Mouse (Mus musculus): Measurements from ENCODE around the gene Skap2. TPM values are rescaled to one million over a fixed set of nuclear protein-coding genes. Genes with fewer than 3 reads are reported as not detected.

Skap2 gene
- polyA plus RNA-seq, 1 experiment from 2014 or later, result 15.2 TPM

DNA sequence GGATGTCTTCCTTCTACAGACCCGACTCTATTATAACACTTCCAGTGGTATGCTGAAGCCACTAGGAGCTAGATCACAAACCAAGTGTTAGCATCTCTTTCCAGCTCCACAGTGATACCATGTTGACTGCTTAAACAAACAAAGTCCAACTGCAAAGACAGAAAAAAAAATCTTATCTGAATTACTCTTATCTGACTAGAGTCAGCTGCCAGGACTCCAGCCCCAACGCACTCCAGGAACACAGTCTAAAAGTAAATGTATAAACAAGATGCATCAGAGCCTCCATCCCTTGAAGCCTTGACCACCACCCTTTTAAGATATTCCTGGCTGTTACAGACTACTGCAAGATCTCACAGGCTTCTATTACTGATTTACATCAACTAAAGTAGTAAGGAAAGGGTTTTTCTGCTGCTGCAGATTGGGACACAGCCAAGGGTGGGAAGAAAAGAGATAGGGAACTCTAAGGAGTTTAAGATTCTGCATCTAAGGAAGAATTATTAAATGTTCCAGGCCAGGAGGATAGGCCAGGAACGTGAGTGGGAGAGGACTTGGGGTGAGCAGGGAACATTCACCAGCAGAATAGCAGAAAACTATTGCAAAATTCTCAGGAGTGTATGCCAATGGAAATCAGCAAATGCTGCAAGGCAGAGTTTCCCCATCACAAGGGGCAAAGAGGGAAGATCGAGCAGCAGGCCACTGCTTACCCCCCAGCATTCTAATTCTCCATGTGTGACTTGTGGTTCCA is 56.1 kb downstream of the Skap2 start:
- Histone ChIP-seq H3K36me3 (ENCODE audit: control insufficient read depth, insufficient read depth, low read length) (no peaks in the 10 kb centered on the region), H3K4me2 (ENCODE audit: low read length) (no peak overlapping the region), H3K4me1 (ENCODE audit: control insufficient read depth in 2 of 2, insufficient read depth in 2 of 2, low read length in 2 of 2) (peaks cover 0 to 3% of the 10 kb centered on the region in 2 experiments; a peak in 1 of 4 replicates), H3K4me3 (ENCODE audit: control insufficient read depth in 1 of 2, insufficient read depth in 1 of 2, low read depth in 1 of 2, low read length in 2 of 2) (no peak overlapping the region), H3K27ac (replicated peaks in 1 of 2; ENCODE audit: control insufficient read depth in 1 of 2, insufficient read depth in 1 of 2, low read depth in 2 of 2, low read length in 2 of 2) (no peak overlapping the region), H3K9me3 (ENCODE audit: control insufficient read depth, low read length) (no peaks in the 10 kb centered on the region), H3K9ac (ENCODE audit: low read length) (no peak overlapping the region), H3K27me3 (ENCODE audit: control insufficient read depth, insufficient read depth, low read length) (no peaks in the 10 kb centered on the region)
- 29% methylated on average over 4 of the region's 4 CpGs for WGBS
- ATAC-seq (ENCODE audit: insufficient number of reproducible peaks, insufficient read depth, low FRiP score, low read depth), result no peak

DNA sequence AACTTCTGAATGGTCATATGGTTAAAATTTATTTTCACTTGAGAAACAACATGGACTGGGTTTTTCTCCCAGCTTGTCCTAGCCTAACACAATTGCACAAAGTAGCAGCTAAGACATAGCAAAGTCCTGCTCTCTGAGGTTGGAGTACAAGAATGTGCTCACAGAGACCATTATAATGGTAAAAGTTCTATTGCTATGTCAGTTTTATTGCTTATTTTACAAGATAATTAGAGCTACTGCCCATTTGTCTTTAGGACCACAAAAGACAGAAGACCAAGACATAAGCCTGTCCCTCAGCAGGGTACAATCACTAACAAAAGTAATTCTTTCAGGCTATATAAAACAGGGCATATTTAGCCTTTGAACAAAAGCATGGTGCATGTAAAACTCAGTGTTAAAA is 64.7 kb downstream of the Skap2 start:
- Histone ChIP-seq H3K36me3 (ENCODE audit: control insufficient read depth, insufficient read depth, low read length) (no peaks in the 10 kb centered on the region), H3K9me3 (ENCODE audit: control insufficient read depth, low read length) (no peaks in the 10 kb centered on the region), H3K27me3 (ENCODE audit: control insufficient read depth, insufficient read depth, low read length) (no peaks in the 10 kb centered on the region), H3K4me3 (ENCODE audit: control insufficient read depth in 1 of 2, insufficient read depth in 1 of 2, low read depth in 1 of 2, low read length in 2 of 2) (no peak overlapping the region), H3K4me2 (ENCODE audit: low read length) (no peak overlapping the region), H3K9ac (ENCODE audit: low read length) (no peak overlapping the region), H3K27ac (replicated peaks in 1 of 2; ENCODE audit: control insufficient read depth in 1 of 2, insufficient read depth in 1 of 2, low read depth in 2 of 2, low read length in 2 of 2) (no peak overlapping the region), H3K4me1 (ENCODE audit: control insufficient read depth in 2 of 2, insufficient read depth in 2 of 2, low read length in 2 of 2) (no peaks in the 10 kb centered on the region)
- ATAC-seq (ENCODE audit: insufficient number of reproducible peaks, insufficient read depth, low FRiP score, low read depth), result no peak

DNA sequence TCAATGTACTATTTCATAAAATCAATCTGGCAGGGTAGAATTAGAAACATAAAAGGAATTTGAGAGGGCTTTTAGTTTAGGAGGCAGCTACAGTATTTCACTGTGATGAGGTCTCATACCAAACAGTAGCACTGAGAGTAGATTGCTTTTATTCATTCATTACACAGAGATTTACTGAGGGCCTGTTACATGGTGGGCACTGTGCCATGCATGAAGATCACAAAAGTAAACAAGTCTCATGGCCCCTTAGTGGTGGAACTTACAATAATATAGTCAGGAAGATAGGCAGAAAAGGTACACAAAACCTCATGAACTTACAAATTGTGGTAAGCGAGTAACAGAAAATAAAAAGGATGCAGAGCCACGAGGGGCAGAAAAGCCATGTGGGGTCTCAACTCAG is 67.4 kb downstream of the Skap2 start:
- Histone ChIP-seq H3K36me3 (ENCODE audit: control insufficient read depth, insufficient read depth, low read length) (no peaks in the 10 kb centered on the region), H3K4me3 (ENCODE audit: control insufficient read depth in 1 of 2, insufficient read depth in 1 of 2, low read depth in 1 of 2, low read length in 2 of 2) (no peak overlapping the region), H3K9ac (ENCODE audit: low read length) (no peak overlapping the region), H3K4me2 (ENCODE audit: low read length) (no peak overlapping the region), H3K27ac (replicated peaks in 1 of 2; ENCODE audit: control insufficient read depth in 1 of 2, insufficient read depth in 1 of 2, low read depth in 2 of 2, low read length in 2 of 2) (no peak overlapping the region), H3K4me1 (ENCODE audit: control insufficient read depth in 2 of 2, insufficient read depth in 2 of 2, low read length in 2 of 2) (no peaks in the 10 kb centered on the region), H3K27me3 (ENCODE audit: control insufficient read depth, insufficient read depth, low read length) (no peaks in the 10 kb centered on the region), H3K9me3 (ENCODE audit: control insufficient read depth, low read length) (no peaks in the 10 kb centered on the region)
- 83% methylated on average over 2 of the region's 2 CpGs for WGBS
- ATAC-seq (ENCODE audit: insufficient number of reproducible peaks, insufficient read depth, low FRiP score, low read depth), result no peak

DNA sequence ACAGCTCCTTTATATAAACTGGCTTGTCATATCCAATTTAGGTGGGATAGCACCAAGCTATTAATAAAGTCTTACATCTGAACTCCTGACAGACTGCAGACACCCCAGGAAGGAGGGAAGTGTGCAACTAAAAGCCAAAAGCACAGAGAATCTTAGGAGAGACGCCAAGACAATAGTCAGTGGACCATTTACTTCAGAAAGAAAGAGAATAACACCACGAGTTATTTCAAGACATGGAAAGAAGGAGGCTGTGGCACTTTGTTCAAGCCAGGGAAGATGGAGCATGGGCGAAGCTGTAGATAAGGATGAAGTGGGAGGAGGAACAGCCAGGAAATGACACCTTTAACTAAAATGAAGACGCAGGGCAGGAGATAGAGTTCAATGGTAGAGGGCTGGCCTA is 78.4 kb downstream of the Skap2 start:
- no peaks in the 10 kb centered on the region for H3K36me3 ChIP-seq (ENCODE audit: control insufficient read depth, insufficient read depth, low read length)
- H3K9me3 ChIP-seq (ENCODE audit: control insufficient read depth, low read length), result no peaks in the 10 kb centered on the region
- H3K4me1 ChIP-seq (ENCODE audit: control insufficient read depth in 2 of 2, insufficient read depth in 2 of 2, low read length in 2 of 2), result no peaks in the 10 kb centered on the region; a peak in 1 of 4 replicates
- no peak for ATAC-seq (ENCODE audit: insufficient number of reproducible peaks, insufficient read depth, low FRiP score, low read depth)
- H3K27ac ChIP-seq (replicated peaks in 1 of 2; ENCODE audit: control insufficient read depth in 1 of 2, insufficient read depth in 1 of 2, low read depth in 2 of 2, low read length in 2 of 2), result no peak overlapping the region
- no peak overlapping the region for H3K4me3 ChIP-seq (ENCODE audit: control insufficient read depth in 1 of 2, insufficient read depth in 1 of 2, low read depth in 1 of 2, low read length in 2 of 2)
- no peak overlapping the region for H3K9ac ChIP-seq (ENCODE audit: low read length)
- 38% methylated on average over 4 of the region's 4 CpGs for WGBS
- H3K4me2 ChIP-seq (ENCODE audit: low read length), result no peak overlapping the region
- no peaks in the 10 kb centered on the region for H3K27me3 ChIP-seq (ENCODE audit: control insufficient read depth, insufficient read depth, low read length)

DNA sequence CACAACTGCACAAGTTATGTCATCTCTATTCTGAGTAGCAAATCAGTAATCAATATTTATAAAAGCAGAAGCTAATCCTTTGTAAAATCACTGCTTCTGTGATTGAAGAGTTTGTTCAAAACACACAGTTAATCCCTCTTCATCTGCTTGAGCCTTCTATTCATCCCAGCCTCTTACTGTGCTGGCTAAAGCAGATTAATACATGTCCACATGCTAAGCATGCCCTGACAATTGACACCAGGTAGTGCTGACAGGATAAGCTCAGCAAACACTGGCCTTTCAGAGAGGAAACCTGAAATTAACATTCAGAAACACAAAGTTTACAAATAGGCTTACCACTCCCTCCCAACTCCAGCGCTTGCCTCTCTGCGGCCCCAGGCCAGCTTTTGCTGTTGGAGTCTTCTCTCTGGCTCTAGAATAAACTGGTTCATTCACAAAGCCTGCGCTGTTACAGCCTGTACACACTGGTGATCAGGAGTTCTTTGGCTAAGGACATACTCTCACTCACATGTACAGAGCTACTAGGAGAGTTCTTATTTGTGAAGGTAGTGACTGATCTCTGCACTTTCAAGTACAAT is 79.2 kb downstream of the Skap2 start:
- Histone ChIP-seq H3K9me3 (ENCODE audit: control insufficient read depth, low read length) (no peaks in the 10 kb centered on the region), H3K4me1 (ENCODE audit: control insufficient read depth in 2 of 2, insufficient read depth in 2 of 2, low read length in 2 of 2) (no peaks in the 10 kb centered on the region; a peak in 1 of 4 replicates), H3K27me3 (ENCODE audit: control insufficient read depth, insufficient read depth, low read length) (no peaks in the 10 kb centered on the region), H3K27ac (replicated peaks in 1 of 2; ENCODE audit: control insufficient read depth in 1 of 2, insufficient read depth in 1 of 2, low read depth in 2 of 2, low read length in 2 of 2) (no peak overlapping the region), H3K9ac (ENCODE audit: low read length) (no peak overlapping the region), H3K4me2 (ENCODE audit: low read length) (no peak overlapping the region), H3K36me3 (ENCODE audit: control insufficient read depth, insufficient read depth, low read length) (no peaks in the 10 kb centered on the region), H3K4me3 (ENCODE audit: control insufficient read depth in 1 of 2, insufficient read depth in 1 of 2, low read depth in 1 of 2, low read length in 2 of 2) (no peak overlapping the region)
- 46% methylated on average over 3 of the region's 3 CpGs for WGBS
- ATAC-seq (ENCODE audit: insufficient number of reproducible peaks, insufficient read depth, low FRiP score, low read depth), result no peak

DNA sequence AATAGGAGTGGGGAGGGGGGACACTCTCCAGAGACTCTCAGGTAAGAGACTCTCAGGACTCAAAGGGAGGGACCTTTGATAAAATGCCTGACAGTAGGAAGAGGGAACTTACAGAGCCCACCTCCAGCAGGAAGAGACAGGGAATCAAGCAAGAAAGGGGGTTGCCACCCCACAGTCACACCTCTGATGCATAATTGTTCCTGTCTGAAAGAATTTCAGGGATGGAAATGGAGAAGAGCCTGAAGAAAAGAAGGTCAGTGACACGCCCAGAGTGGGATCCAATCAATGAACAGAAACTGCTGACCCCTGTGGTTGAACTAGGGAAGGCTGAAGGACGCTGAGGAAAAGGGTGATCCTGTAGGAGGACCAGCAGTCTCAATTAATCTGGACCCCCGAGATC is 85.2 kb downstream of the Skap2 start:
- no peak overlapping the region for H3K27ac ChIP-seq (replicated peaks in 1 of 2; ENCODE audit: control insufficient read depth in 1 of 2, insufficient read depth in 1 of 2, low read depth in 2 of 2, low read length in 2 of 2)
- H3K4me3 ChIP-seq (ENCODE audit: control insufficient read depth in 1 of 2, insufficient read depth in 1 of 2, low read depth in 1 of 2, low read length in 2 of 2), result no peak overlapping the region
- H3K4me2 ChIP-seq (ENCODE audit: low read length), result no peak overlapping the region
- no peak overlapping the region for H3K9ac ChIP-seq (ENCODE audit: low read length)
- no peak for ATAC-seq (ENCODE audit: insufficient number of reproducible peaks, insufficient read depth, low FRiP score, low read depth)
- no peaks in the 10 kb centered on the region for H3K9me3 ChIP-seq (ENCODE audit: control insufficient read depth, low read length)
- no peaks in the 10 kb centered on the region for H3K4me1 ChIP-seq (ENCODE audit: control insufficient read depth in 2 of 2, insufficient read depth in 2 of 2, low read length in 2 of 2)
- no peaks in the 10 kb centered on the region for H3K27me3 ChIP-seq (ENCODE audit: control insufficient read depth, insufficient read depth, low read length)
- WGBS, result 55% methylated on average over 3 of the region's 3 CpGs
- H3K36me3 ChIP-seq (ENCODE audit: control insufficient read depth, insufficient read depth, low read length), result no peaks in the 10 kb centered on the region

DNA sequence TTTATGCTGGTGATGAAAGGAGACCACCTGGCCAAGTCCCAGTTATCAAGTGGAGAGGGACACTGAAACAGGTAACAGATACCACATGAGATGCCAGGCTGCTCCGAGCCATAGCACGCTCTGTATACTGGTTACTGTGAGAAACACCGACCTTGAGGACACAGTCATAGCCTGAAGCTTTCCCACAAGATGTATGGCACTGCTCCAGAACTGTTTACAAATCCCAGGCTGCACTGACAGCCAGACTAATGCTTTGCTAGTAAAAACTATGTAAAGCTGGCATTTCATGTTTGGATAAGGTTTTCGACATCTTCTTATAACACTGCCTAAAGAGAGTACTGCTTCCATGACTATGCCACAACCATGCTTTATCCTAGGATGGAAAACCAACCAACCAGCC is 90.5 kb downstream of the Skap2 start:
- Histone ChIP-seq H3K4me1 (ENCODE audit: control insufficient read depth in 2 of 2, insufficient read depth in 2 of 2, low read length in 2 of 2) (no peaks in the 10 kb centered on the region), H3K9me3 (ENCODE audit: control insufficient read depth, low read length) (no peaks in the 10 kb centered on the region), H3K4me3 (ENCODE audit: control insufficient read depth in 1 of 2, insufficient read depth in 1 of 2, low read depth in 1 of 2, low read length in 2 of 2) (no peak overlapping the region), H3K27ac (replicated peaks in 1 of 2; ENCODE audit: control insufficient read depth in 1 of 2, insufficient read depth in 1 of 2, low read depth in 2 of 2, low read length in 2 of 2) (no peak overlapping the region), H3K9ac (ENCODE audit: low read length) (no peak overlapping the region), H3K27me3 (ENCODE audit: control insufficient read depth, insufficient read depth, low read length) (no peaks in the 10 kb centered on the region), H3K36me3 (ENCODE audit: control insufficient read depth, insufficient read depth, low read length) (no peaks in the 10 kb centered on the region), H3K4me2 (ENCODE audit: low read length) (no peak overlapping the region)
- WGBS, result 72% methylated on average over 4 of the region's 4 CpGs
- ATAC-seq (ENCODE audit: insufficient number of reproducible peaks, insufficient read depth, low FRiP score, low read depth), result no peak

DNA sequence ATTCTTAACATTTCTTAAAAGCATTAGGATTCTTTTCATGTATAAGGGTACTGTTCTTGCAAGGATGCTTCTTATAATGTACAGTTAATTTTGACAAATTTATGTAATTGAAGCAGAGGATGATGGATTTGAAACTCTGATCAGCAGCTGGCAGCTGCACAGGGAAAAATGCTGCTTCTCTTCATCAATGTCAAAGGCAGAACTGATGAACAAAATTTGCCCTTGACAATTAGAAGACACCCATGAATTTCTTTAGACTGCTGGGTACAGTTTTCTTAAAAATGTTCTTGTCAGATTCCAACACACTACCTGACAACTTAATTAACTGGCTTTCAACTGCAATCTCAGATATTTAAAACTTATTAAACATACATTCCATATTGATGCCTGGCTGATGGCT is 103.9 kb downstream of the Skap2 start:
- Histone ChIP-seq H3K4me1 (ENCODE audit: control insufficient read depth in 2 of 2, insufficient read depth in 2 of 2, low read length in 2 of 2) (peaks cover 0 to 3% of the 10 kb centered on the region in 2 experiments; a peak in 2 of 4 replicates), H3K27me3 (ENCODE audit: control insufficient read depth, insufficient read depth, low read length) (no peaks in the 10 kb centered on the region), H3K4me3 (ENCODE audit: control insufficient read depth in 1 of 2, insufficient read depth in 1 of 2, low read depth in 1 of 2, low read length in 2 of 2) (no peak overlapping the region), H3K4me2 (ENCODE audit: low read length) (no peak overlapping the region), H3K36me3 (ENCODE audit: control insufficient read depth, insufficient read depth, low read length) (no peaks in the 10 kb centered on the region), H3K9ac (ENCODE audit: low read length) (no peak overlapping the region), H3K27ac (replicated peaks in 1 of 2; ENCODE audit: control insufficient read depth in 1 of 2, insufficient read depth in 1 of 2, low read depth in 2 of 2, low read length in 2 of 2) (no peak overlapping the region), H3K9me3 (ENCODE audit: control insufficient read depth, low read length) (no peaks in the 10 kb centered on the region)
- ATAC-seq (ENCODE audit: insufficient number of reproducible peaks, insufficient read depth, low FRiP score, low read depth), result no peak
